Mouse (Mus musculus): ENCODE measurements around the gene Kazn.

- TF ChIP-seq MAFK (IDR thresholded peaks at IDR 0.05; ENCODE audit: insufficient read depth, low read depth, low read length): no peak
- TF ChIP-seq CHD2 (IDR thresholded peaks at IDR 0.05; ENCODE audit: low read depth, low read length): no peak
These were observed 173.4 kb downstream of the Kazn start for GRCm38 (mm10) chr4:142065835-142066234.

Data from ES-E14 (cell line).